Mouse (Mus musculus) c-Kit-negative CD71-positive TER-119-positive erythroid progenitor cells, embryonic 14.5 days (primary cell): ENCODE data around the gene Prkce.

Experiments used
- DNase-seq: peaks from one replicate; pipeline ENCODE4 v3.0.0-alpha.2; 2013; ENCODE audit warnings: low read depth, low spot score

Gene Prkce

GRCm38 (mm10) chr17:86676909-86677308 is 509.3 kb downstream of the Prkce start:
- no peak for DNase-seq

DNA sequence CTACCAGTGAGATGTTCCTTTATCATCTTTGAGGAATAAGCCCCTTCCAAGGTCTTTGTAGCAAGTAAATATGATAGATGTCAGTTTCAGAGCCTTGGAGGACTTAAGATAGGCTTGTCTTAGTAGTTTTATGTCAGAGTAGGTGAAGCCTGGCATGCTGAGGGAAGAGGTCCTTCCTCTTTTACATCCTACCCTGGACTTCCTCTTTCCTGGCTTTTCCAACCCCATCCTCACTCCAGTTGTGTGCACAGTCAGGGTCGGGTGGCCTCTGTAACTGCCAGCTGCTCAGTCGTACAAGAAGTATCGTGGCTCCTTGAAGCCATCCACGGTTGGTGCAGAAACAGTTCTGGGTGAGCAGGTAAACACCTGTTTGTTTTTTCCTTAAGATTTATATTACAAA is 517.7 kb downstream of the Prkce start:
- DNase-seq, result no peak

GRCm38 (mm10) chr17:86687021-86687420 is 519.4 kb downstream of the Prkce start:
- DNase-seq, result no peak

DNA sequence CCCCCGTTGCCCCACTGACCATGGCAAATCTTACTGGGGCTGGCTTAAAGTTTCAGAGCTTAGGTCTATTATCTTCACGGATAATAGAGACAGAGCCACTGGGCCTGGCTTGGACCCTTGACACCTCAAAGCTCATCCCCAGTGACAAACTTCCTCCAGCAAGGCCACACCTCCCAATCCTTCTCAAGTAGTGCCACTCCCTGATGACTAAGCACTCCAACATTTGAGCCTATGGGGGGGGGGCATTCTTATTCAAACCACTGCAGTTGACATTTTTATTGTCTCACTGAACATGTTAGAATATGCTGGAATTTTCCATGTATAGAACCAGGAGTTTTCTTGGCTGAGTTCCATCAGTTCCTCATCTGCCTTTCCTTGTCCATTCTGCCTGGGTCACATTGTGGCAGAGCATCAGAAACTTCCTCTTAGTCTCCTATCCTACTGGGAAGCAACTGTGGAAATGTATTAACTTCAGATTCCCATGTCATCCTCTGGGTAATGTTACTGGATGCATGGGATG is 523.3 kb downstream of the Prkce start:
- DNase-seq, result no peak

DNA sequence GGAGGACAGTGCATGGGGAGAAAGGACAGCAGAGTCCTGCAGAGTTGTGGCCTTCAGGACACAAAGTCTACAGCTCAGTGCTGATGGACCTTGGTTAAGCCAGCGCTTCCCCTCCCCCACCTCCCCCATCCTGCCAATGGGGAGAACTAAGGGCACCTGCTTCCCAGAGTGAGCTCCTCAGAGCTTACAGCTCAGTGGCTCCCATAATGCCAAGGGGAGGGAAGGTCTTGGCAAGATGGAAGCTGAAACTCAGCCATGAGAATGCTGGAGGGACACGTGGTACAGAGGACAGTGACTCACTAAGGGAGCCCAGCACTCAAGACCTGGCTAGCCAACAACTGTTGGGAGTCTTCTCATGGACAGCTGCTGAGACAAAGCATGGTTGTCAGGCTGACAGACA is 530.2 kb downstream of the Prkce start:
- no peak for DNase-seq

DNA sequence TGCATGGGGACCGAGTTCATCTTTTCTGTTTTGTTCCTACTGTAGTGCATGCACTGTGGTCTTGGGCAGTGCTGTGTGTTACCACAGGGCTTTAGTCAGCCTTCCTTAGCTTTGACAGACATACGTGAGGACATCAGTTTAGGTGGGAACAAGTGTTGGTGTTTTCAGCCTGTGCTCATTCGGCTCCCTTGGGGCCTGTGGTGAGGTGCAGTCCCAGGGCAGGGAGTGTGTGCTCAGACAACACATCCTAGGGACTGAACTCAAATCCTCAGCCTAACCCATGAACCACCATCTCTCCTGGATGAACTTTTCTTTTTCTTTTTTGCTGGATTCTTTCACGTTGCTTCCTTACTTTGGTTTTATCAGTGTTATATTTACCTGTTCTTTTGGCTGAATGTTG is 535.8 kb downstream of the Prkce start:
- no peak for DNase-seq

GRCm38 (mm10) chr17:86705236-86705635 is 537.7 kb downstream of the Prkce start:
- no peak for DNase-seq

DNA sequence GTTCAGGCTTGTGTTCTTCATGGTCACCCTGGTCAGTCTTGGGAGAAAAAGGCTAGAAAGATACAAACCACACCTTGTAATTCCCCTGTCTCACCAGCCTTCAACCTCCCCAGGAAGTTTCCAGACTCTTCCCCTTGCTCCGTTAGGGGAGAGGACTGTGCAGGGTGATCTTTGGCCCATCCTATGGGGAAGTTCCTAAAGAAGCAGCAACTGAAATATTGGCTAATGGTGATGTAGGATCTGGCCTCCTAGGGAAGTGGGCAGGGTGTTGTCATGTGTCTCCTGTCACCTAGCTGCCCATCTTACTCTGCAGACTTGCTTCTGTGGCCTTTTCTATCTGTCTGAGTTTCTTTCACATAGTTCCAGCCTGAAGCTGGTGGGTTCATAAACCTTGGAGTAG is 538.9 kb downstream of the Prkce start:
- no peak for DNase-seq
